In the genomic region with DNA sequence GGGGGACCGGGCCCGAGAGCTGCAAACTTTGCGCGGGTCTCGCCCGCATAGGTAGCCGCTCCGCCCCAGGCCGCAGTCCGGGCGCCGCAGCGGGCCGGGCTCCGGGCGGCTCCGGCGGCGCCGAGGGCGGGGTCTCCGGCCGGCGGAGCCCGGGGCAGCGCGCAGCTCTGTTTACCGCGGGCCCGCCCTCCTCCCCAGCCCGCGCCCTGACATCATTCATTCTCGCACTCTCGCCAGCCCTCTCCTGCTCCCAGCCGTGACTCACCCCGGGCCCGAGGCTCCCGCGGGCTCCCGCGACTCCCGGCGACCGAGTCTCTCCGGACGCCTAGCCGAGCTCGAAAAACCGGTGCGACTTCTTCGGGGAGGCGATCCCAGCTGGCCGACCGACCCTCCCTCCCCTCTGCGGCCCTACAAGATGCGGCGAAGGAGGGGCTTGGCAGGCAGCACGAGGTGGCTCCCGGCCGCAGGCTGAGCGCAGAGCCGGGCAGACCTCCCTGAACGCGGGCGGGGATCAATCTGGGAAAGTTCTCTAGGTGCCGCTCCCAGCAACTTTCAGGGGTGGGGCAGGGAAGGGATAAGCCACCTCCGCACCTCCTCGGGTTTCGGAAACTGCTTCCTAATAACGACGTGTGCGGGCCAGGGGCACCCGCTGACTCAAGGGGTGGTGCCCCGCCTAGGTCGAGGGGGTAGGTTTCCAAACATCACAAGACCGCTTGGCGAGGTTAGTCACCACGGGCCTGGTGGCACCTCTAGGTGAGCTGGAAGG, we compare ENCODE assay signal across 8 mouse cellular contexts. TPM values are rescaled to one million over a fixed set of nuclear protein-coding genes. Genes with fewer than 3 reads are reported as not detected.
DNase-seq lines count a peak whose midpoint lies in the region; ATAC-seq lines count a peak whose summit lies in the region.

No protein-coding gene starts in this region.

- H3K4me3 ChIP-seq in hindbrain, embryonic 13.5 days, result peak overlapping the region; percentile 72

- peaks cover 12% of the 10 kb centered on the region for H3K4me1 ChIP-seq in hindbrain, embryonic 13.5 days (replicated peaks)

- ATAC-seq in hindbrain, embryonic 13.5 days (ENCODE audit: low FRiP score), result peak; percentile 91

- H3K27ac ChIP-seq in hindbrain, embryonic 13.5 days, result no peak overlapping the region

- H3K4me2 ChIP-seq in hindbrain, embryonic 13.5 days, result peak overlapping the region; percentile 98

- WGBS in hindbrain, embryonic 13.5 days, result under 1% methylated on average over 69 of the region's 78 CpGs

- no peaks in the 10 kb centered on the region for H3K36me3 ChIP-seq in hindbrain, embryonic 13.5 days

- DNase-seq in R1 (ENCODE audit: low read depth, low spot score), result peak; percentile 79
- peak; percentile 76 for DNase-seq in cerebellum, adult 9-10 months
- DNase-seq in frontal cortex, postnatal 36 days (ENCODE audit: low spot score in 2 of 2), result peak; percentile 27 to 47
- peak; percentile 32 for DNase-seq in left cerebral cortex, adult 11 months (ENCODE audit: low spot score)
- peak; percentile 82 to 86 for DNase-seq in lung, postnatal 4 days
- peak; percentile 17 for DNase-seq in retina, postnatal 7 days (ENCODE audit: low read depth, low spot score)
- no peak for DNase-seq in c-Kit-positive CD71-positive TER-119-positive erythroid progenitor cells, embryonic 14.5 days (ENCODE audit: low spot score)

- H3K9ac ChIP-seq in hindbrain, embryonic 13.5 days, result peak overlapping the region; percentile 79

- H3K27me3 ChIP-seq in hindbrain, embryonic 13.5 days, result peaks cover 76% of the 10 kb centered on the region

- H3K9me3 ChIP-seq in hindbrain, embryonic 13.5 days, result no peaks in the 10 kb centered on the region

RNA-seq across cellular contexts. Expression of a gene that starts 0.9 kb away (rescaled TPM):
- 2.4 and 2.8 TPM in 2 replicates for polyA plus RNA-seq in hindbrain, embryonic 13.5 days (2015; fragmentation: Nextera tagmentation; extraction: Ambion mirVana)
